Mouse (Mus musculus): ENCODE results near the gene Ncs1.

Ncs1 gene

GRCm38 (mm10) chr2:31244216-31244615 lies 1.4 kb upstream of the Ncs1 start:
- DNase-seq (ENCODE audit: low read depth, low spot score): no peak

GRCm38 (mm10) chr2:31245051-31245450 lies 572 bp upstream of the Ncs1 start:
- no peak for DNase-seq (ENCODE audit: low read depth, low spot score)

DNA sequence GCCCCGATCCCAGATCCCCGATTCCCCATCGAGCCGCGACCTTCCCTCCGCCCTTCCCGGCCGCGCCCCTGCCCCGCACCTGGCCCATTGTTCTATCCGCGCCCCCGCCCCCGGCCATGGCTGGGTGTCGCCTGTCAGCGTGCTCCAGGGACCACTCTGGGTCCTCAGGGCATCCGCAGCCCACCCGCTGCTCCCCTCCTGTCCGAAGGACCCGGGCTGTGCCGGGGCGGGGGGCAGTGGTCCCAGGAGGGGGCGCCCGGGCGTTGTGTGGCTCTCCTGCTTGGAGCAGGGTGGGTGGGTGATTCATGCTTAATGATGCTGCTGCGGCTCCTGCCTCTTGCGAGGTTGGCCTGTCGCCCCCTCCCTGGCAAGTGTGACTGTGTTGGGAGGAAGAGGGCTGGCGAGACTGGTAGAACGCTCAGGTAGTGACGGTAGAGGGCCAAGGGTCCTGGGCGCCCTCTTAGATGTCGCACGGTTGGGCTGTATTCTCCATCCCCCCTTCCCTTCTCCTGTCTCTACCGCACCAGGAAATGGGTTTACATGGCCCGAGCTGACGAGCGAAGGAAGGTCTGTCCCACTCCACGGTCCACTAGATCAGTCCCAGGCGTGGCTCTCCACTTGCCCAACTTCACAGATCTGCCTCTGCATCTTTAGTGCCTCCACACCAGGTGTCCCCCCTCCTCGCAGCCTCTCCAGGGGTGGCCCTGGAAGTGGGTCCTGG lies 788 bp downstream of the Ncs1 start:
- peak; percentile 47 for DNase-seq (ENCODE audit: low read depth, low spot score)

GRCm38 (mm10) chr2:31248856-31249255 lies 3.2 kb downstream of the Ncs1 start:
- DNase-seq (ENCODE audit: low read depth, low spot score): no peak

- no peak for DNase-seq (ENCODE audit: low read depth, low spot score)
Observed at GRCm38 (mm10) chr2:31252167-31252566, 6.5 kb downstream of the Ncs1 start.

DNA sequence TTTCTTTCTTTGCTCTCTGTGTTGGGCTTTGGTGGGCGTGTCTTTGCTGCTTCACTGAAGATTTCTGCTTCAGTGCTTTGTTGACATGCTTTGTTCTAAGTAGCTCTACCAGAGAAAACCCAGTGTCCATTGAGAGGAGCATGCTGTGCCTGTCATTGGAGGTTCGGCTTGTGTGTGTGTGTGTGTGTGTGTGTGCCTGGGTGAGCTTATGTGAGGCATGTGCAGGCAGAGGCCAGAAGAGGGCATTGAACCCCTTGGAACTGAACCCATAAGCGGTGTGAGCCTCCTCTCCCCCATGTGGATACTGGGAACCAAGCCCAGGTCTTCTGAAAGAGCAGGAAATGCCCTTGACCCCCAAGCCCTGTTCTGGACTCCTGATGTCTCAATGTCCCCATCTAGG lies 7.8 kb downstream of the Ncs1 start:
- no peak for DNase-seq (ENCODE audit: low read depth, low spot score)

DNA sequence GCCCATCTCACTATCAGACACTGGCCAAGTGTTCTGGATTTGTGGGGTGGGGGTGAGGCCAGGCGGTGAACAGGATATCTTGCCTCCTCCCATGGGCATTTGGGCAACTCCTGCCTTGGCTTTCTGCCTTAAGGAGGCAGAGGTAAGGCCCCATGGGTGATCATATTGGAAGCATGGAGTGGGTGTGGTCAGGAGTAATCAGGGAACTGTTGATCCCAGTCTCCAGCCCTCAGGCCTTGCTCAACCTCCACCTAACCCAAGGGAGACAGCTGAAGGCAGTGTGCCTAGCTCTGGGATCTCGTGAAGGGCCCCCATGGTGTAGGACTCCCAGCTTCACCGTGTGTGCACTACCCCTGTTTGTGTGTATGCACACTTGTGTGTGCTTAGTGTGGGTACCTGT lies 9.2 kb downstream of the Ncs1 start:
- no peak for DNase-seq (ENCODE audit: low read depth, low spot score)

DNA sequence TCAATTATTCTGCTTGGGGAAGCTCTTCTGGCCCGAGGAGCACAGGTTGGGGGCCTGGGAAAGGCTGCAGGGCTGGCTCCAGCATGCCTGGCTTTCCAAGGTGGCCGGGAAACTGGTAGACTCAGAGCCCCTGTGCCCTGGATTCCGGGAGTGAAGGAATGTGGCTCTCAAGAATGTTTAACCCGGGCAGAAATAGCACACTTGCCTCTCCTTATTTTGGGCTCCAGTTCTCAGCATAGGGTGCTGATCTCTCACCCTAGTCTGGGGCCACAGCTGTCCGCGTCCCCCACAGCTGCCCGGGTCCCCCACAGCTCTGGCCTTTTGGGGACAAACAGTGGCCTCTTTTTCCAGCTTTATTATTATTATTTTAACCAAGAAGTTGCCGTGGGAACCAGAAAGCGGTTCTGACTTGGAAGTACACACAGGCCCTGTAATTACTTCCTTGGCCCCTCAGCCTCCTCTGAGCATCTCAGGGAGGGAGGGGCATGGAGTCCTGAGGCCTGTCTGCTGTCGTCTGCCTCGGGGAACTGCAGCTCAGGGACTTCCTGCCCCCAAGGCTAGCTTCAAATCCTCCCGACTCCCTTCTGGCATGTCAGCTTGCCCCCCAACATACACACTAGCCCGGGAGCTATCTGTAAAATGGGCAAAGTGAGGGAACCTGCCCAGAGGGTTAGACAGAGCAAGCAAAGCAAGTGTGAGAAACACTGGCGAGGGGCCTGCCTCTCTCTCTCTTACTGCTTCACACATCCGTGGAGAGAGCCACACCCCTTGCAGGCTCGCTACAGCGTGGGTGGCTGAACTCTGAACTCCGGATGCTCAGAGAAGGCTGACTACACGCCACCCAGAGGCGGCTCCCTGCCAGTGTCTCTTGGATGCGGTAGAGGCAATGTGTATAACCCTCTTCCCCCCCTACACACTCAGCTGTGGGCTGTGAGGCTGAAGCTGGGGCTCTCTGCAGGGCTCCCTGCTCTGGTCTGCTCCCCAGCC lies 10.6 kb downstream of the Ncs1 start:
- DNase-seq (ENCODE audit: low read depth, low spot score): peak; percentile 96

DNA sequence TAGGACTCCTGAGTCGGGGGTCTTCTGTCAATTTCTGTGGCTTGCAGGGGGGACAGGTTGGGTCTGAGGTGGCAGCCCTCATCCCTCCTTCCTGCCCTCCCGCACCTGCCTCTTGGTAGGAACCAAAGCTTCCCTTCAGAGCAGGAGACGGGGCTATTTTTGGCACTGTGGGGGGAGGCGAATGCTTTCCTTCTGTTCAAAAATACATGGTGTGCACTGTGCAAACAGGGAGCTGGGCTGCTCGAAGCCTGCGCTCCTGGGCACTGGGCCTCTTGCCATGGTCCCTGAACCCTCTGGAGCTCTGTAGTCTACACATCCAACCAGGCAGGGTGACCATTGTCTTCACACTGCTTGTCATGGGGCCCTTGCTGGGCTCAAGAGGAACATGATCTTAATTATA lies 11.5 kb downstream of the Ncs1 start:
- no peak for DNase-seq (ENCODE audit: low read depth, low spot score)

GRCm38 (mm10) chr2:31258609-31259366 lies 13.2 kb downstream of the Ncs1 start:
- peak; percentile 79 for DNase-seq (ENCODE audit: low read depth, low spot score)

DNA sequence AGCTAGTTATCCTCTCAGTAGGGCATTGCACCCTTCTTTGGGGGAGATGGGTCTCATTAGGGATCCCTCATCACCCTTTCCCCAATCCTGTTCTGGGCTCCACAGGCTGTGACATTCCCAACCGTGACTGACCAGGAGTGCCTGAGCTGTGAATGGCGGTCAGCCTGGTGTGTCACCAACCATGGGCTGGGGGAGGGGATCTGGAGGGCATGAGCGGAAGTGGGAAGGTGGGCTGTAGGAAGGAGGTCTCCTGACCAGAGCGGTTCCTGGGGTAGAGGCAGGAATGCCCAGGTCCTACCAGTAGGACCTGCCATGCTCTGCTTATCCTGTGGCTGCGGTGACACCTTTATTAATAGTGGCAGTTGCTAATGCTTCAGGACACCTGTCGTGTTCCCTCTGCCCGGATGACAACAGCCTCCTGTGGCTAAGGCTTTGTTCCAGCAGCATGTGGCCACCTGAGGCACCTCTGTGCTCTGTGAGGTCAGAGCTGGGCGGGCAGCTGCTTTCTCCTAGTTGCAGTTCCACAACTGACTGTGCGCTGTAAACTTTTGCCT lies 13.8 kb downstream of the Ncs1 start:
- DNase-seq (ENCODE audit: low read depth, low spot score): no peak

- DNase-seq (ENCODE audit: low read depth, low spot score): no peak
Observed at GRCm38 (mm10) chr2:31260549-31260948, 14.9 kb downstream of the Ncs1 start.

DNA sequence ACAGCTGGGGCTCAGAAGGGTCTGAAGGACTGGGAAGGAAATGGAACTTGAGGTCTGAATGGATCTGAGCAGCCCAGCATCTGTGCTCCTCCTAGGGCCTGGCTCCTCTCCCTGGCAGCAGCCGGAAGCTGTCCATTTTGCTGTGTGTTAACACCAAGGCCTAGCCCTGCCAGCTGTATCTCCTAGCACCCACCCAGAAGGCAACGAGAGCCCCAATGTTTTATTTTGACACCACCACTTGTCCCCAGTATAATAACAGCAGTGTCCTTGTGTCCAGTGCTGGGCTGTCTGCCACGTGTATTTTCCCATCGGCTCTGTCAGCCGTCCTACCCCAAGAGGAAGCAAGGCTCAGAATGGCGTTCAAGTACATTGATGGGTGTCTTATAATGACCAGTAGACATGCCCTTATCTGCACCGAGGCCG lies 17.4 kb downstream of the Ncs1 start:
- DNase-seq (ENCODE audit: low read depth, low spot score): no peak

DNA sequence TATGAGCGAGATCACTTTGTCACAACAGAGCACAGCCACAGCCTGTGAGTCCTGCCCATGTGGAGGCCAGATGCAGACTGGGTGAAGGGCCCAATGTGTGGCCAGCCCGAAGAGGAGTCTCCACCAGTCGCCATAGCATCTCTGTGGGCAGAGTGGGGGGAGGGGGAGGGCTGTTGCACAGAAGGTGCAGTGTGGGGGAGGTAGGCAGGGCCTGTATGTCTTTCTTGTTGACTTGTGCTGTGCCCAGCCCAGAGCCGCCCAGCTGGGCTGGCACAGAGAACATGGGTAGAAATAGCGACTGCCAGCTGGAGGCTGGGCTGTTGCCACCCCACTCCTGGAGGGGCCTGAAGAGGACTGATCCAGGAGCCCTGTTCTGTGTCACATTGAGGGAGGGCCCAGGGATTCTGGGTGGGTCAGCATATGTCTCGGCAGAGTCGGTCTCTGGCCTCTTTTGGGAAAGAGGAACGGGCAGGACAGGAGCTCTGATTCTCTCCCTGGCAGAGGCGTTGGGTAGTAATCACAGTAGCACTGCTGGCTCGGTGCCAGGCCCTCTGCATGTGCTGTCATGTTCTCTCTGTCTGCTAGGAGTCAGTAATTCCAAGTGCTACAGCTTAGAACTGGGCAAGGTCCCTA lies 18.2 kb downstream of the Ncs1 start:
- no peak for DNase-seq (ENCODE audit: low read depth, low spot score)

DNA sequence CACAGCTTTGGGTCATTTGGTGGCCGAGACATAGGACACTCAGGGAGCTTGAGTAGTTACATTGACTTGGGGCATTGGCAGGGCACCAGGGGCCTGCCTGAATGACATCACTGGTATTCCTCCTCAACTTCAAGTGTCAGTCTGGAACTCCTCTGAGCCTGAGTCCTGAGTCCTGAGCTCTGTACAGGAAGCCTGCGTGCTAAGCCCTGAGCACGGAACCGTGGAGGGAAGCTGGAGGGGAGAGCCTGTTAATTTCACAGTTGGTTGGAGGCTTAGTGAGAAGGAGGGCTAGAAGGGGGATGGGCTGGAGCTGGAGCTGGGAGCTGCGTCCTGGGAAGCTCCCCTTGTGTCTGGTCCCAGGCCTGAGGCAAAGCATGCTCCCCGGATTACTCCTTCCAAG lies 21.8 kb downstream of the Ncs1 start:
- DNase-seq (ENCODE audit: low read depth, low spot score): no peak

- DNase-seq (ENCODE audit: low read depth, low spot score): no peak
Observed at GRCm38 (mm10) chr2:31268631-31269030, 23.0 kb downstream of the Ncs1 start.

GRCm38 (mm10) chr2:31269188-31269587 lies 23.6 kb downstream of the Ncs1 start:
- DNase-seq (ENCODE audit: low read depth, low spot score): no peak

- DNase-seq (ENCODE audit: low read depth, low spot score): no peak
Observed at GRCm38 (mm10) chr2:31269847-31270246, 24.2 kb downstream of the Ncs1 start.

DNA sequence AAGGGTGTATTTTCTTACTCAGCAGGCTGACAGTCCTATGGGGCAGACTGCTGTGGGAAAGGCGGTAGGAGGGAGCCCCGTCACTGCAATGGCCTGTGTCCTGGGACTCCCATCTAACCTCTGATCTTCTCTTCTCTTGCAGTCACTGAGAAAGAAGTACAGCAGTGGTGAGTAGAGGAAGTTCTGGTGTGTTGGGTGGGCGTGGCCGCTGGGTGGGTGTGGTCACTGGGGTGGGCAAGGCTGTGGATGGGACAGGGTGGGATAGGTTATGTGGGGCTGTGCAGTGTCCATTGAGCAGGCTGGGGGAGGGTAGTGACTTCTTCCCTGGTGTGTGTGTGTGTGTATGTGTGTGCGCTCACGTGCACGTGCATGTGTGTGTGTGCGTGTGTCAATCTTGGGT lies 24.8 kb downstream of the Ncs1 start:
- no peak for DNase-seq (ENCODE audit: low read depth, low spot score)

GRCm38 (mm10) chr2:31271071-31271470 lies 25.4 kb downstream of the Ncs1 start:
- peak; percentile 33 for DNase-seq (ENCODE audit: low read depth, low spot score)

- no peak for DNase-seq (ENCODE audit: low read depth, low spot score)
Observed at GRCm38 (mm10) chr2:31274993-31275392, 29.4 kb downstream of the Ncs1 start.

Measured in CD4-positive helper T cell, adult 2 months (primary cell).